Mouse (Mus musculus): Measurements from ENCODE around the gene Dao. TPM values are rescaled to one million over a fixed set of nuclear protein-coding genes. Genes with fewer than 3 reads are reported as not detected.

Dao gene
- polyA plus RNA-seq, 1 experiment from 2014 or later, result 31.0 TPM

- 63% methylated on average over 1 of the region's 1 CpGs for WGBS
- Histone ChIP-seq H3K27ac (ENCODE audit: low read length) (no peak overlapping the region), H3K4me3 (ENCODE audit: low read length) (no peak overlapping the region), H3K9ac (ENCODE audit: low read depth, low read length) (no peak overlapping the region), H3K4me1 (ENCODE audit: control insufficient read depth, insufficient read depth, low read length) (peaks cover 32% of the 10 kb centered on the region), H3K27me3 (replicated peaks; ENCODE audit: control insufficient read depth, insufficient read depth, low read length) (no peaks in the 10 kb centered on the region), H3K9me3 (ENCODE audit: control insufficient read depth, low read length) (no peaks in the 10 kb centered on the region), H3K4me2 (ENCODE audit: low read depth, low read length) (no peak overlapping the region), H3K36me3 (ENCODE audit: control insufficient read depth, insufficient read depth, low read length) (peaks cover 5% of the 10 kb centered on the region)
- ATAC-seq, result no peak
Measured at GRCm38 (mm10) chr5:113980511-113980910, 23.0 kb upstream of the Dao start.

- no peak overlapping the region for H3K27ac ChIP-seq (ENCODE audit: low read length)
- ATAC-seq, result no peak
- H3K4me3 ChIP-seq (ENCODE audit: low read length), result no peak overlapping the region
- no peaks in the 10 kb centered on the region for H3K27me3 ChIP-seq (replicated peaks; ENCODE audit: control insufficient read depth, insufficient read depth, low read length)
- H3K9ac ChIP-seq (ENCODE audit: low read depth, low read length), result no peak overlapping the region
- no peak overlapping the region for H3K4me2 ChIP-seq (ENCODE audit: low read depth, low read length)
- WGBS, result 79% methylated on average over 6 of the region's 6 CpGs
- peaks cover 32% of the 10 kb centered on the region for H3K4me1 ChIP-seq (ENCODE audit: control insufficient read depth, insufficient read depth, low read length)
- H3K36me3 ChIP-seq (ENCODE audit: control insufficient read depth, insufficient read depth, low read length), result peaks cover 5% of the 10 kb centered on the region
- H3K9me3 ChIP-seq (ENCODE audit: control insufficient read depth, low read length), result no peaks in the 10 kb centered on the region
Measured at GRCm38 (mm10) chr5:113981171-113981570, 22.3 kb upstream of the Dao start.

GRCm38 (mm10) chr5:113981843-113982242 lies 21.7 kb upstream of the Dao start:
- H3K27me3 ChIP-seq (replicated peaks; ENCODE audit: control insufficient read depth, insufficient read depth, low read length), result no peaks in the 10 kb centered on the region
- no peaks in the 10 kb centered on the region for H3K9me3 ChIP-seq (ENCODE audit: control insufficient read depth, low read length)
- ATAC-seq, result no peak
- H3K27ac ChIP-seq (ENCODE audit: low read length), result no peak overlapping the region
- peaks cover 39% of the 10 kb centered on the region for H3K4me1 ChIP-seq (ENCODE audit: control insufficient read depth, insufficient read depth, low read length)
- H3K9ac ChIP-seq (ENCODE audit: low read depth, low read length), result no peak overlapping the region
- no peak overlapping the region for H3K4me3 ChIP-seq (ENCODE audit: low read length)
- peaks cover 5% of the 10 kb centered on the region for H3K36me3 ChIP-seq (ENCODE audit: control insufficient read depth, insufficient read depth, low read length)
- 76% methylated on average over 8 of the region's 8 CpGs for WGBS
- no peak overlapping the region for H3K4me2 ChIP-seq (ENCODE audit: low read depth, low read length)

- Histone ChIP-seq H3K4me1 (ENCODE audit: control insufficient read depth, insufficient read depth, low read length) (peaks cover 44% of the 10 kb centered on the region), H3K9me3 (ENCODE audit: control insufficient read depth, low read length) (no peaks in the 10 kb centered on the region), H3K27ac (ENCODE audit: low read length) (no peak overlapping the region), H3K36me3 (ENCODE audit: control insufficient read depth, insufficient read depth, low read length) (peaks cover 5% of the 10 kb centered on the region), H3K9ac (ENCODE audit: low read depth, low read length) (no peak overlapping the region), H3K27me3 (replicated peaks; ENCODE audit: control insufficient read depth, insufficient read depth, low read length) (no peaks in the 10 kb centered on the region), H3K4me3 (ENCODE audit: low read length) (no peak overlapping the region), H3K4me2 (ENCODE audit: low read depth, low read length) (no peak overlapping the region)
- ATAC-seq, result no peak
- 68% methylated on average over 6 of the region's 6 CpGs for WGBS
Measured at GRCm38 (mm10) chr5:113983541-113983940, 20.0 kb upstream of the Dao start.

GRCm38 (mm10) chr5:113984025-113984740 lies 19.3 kb upstream of the Dao start:
- Histone ChIP-seq H3K9ac (ENCODE audit: low read depth, low read length) (no peak overlapping the region), H3K27ac (ENCODE audit: low read length) (no peak overlapping the region), H3K36me3 (ENCODE audit: control insufficient read depth, insufficient read depth, low read length) (peaks cover 5% of the 10 kb centered on the region), H3K4me3 (ENCODE audit: low read length) (no peak overlapping the region), H3K4me2 (ENCODE audit: low read depth, low read length) (no peak overlapping the region), H3K4me1 (ENCODE audit: control insufficient read depth, insufficient read depth, low read length) (peaks cover 44% of the 10 kb centered on the region), H3K27me3 (replicated peaks; ENCODE audit: control insufficient read depth, insufficient read depth, low read length) (no peaks in the 10 kb centered on the region), H3K9me3 (ENCODE audit: control insufficient read depth, low read length) (no peaks in the 10 kb centered on the region)
- WGBS, result 73% methylated on average over 13 of the region's 13 CpGs
- ATAC-seq, result peak; percentile 46; the same call in 1 of the 2 replicates

GRCm38 (mm10) chr5:113985737-113986136 lies 17.8 kb upstream of the Dao start:
- WGBS, result 47% methylated on average over 2 of the region's 2 CpGs
- Histone ChIP-seq H3K4me3 (ENCODE audit: low read length) (no peak overlapping the region), H3K9me3 (ENCODE audit: control insufficient read depth, low read length) (no peaks in the 10 kb centered on the region), H3K9ac (ENCODE audit: low read depth, low read length) (no peak overlapping the region), H3K27ac (ENCODE audit: low read length) (peak overlapping the region; percentile 31; the same call in 1 of the 2 replicates), H3K4me2 (ENCODE audit: low read depth, low read length) (no peak overlapping the region), H3K27me3 (replicated peaks; ENCODE audit: control insufficient read depth, insufficient read depth, low read length) (no peaks in the 10 kb centered on the region), H3K4me1 (ENCODE audit: control insufficient read depth, insufficient read depth, low read length) (peaks cover 46% of the 10 kb centered on the region), H3K36me3 (ENCODE audit: control insufficient read depth, insufficient read depth, low read length) (peaks cover 5% of the 10 kb centered on the region)
- no peak for ATAC-seq

- Histone ChIP-seq H3K9ac (ENCODE audit: low read depth, low read length) (no peak overlapping the region), H3K27ac (ENCODE audit: low read length) (peak overlapping the region; percentile 31; the same call in 1 of the 2 replicates), H3K9me3 (ENCODE audit: control insufficient read depth, low read length) (no peaks in the 10 kb centered on the region), H3K36me3 (ENCODE audit: control insufficient read depth, insufficient read depth, low read length) (peaks cover 5% of the 10 kb centered on the region), H3K27me3 (replicated peaks; ENCODE audit: control insufficient read depth, insufficient read depth, low read length) (no peaks in the 10 kb centered on the region), H3K4me3 (ENCODE audit: low read length) (no peak overlapping the region), H3K4me2 (ENCODE audit: low read depth, low read length) (no peak overlapping the region), H3K4me1 (ENCODE audit: control insufficient read depth, insufficient read depth, low read length) (peaks cover 49% of the 10 kb centered on the region)
- ATAC-seq, result peak; percentile 76
- WGBS, result 37% methylated on average over 9 of the region's 9 CpGs
Measured at GRCm38 (mm10) chr5:113986182-113986961, 17.1 kb upstream of the Dao start.

- Histone ChIP-seq H3K4me2 (ENCODE audit: low read depth, low read length) (no peak overlapping the region), H3K27ac (ENCODE audit: low read length) (no peak overlapping the region), H3K4me1 (ENCODE audit: control insufficient read depth, insufficient read depth, low read length) (peaks cover 55% of the 10 kb centered on the region), H3K27me3 (replicated peaks; ENCODE audit: control insufficient read depth, insufficient read depth, low read length) (no peaks in the 10 kb centered on the region), H3K36me3 (ENCODE audit: control insufficient read depth, insufficient read depth, low read length) (no peaks in the 10 kb centered on the region; the same call in 1 of the 2 replicates), H3K4me3 (ENCODE audit: low read length) (no peak overlapping the region), H3K9me3 (ENCODE audit: control insufficient read depth, low read length) (no peaks in the 10 kb centered on the region), H3K9ac (ENCODE audit: low read depth, low read length) (no peak overlapping the region)
- WGBS, result 80% methylated on average over 20 of the region's 20 CpGs
- no peak for ATAC-seq
Measured at GRCm38 (mm10) chr5:113989437-113990024, 14.0 kb upstream of the Dao start.

GRCm38 (mm10) chr5:113990593-113990992 lies 12.9 kb upstream of the Dao start:
- ATAC-seq, result no peak
- H3K9me3 ChIP-seq (ENCODE audit: control insufficient read depth, low read length), result no peaks in the 10 kb centered on the region
- 89% methylated on average over 5 of the region's 5 CpGs for WGBS
- no peaks in the 10 kb centered on the region for H3K27me3 ChIP-seq (replicated peaks; ENCODE audit: control insufficient read depth, insufficient read depth, low read length)
- no peak overlapping the region for H3K27ac ChIP-seq (ENCODE audit: low read length)
- no peak overlapping the region for H3K9ac ChIP-seq (ENCODE audit: low read depth, low read length)
- H3K4me3 ChIP-seq (ENCODE audit: low read length), result no peak overlapping the region
- H3K4me2 ChIP-seq (ENCODE audit: low read depth, low read length), result no peak overlapping the region
- no peaks in the 10 kb centered on the region; the same call in 1 of the 2 replicates for H3K36me3 ChIP-seq (ENCODE audit: control insufficient read depth, insufficient read depth, low read length)
- peaks cover 48% of the 10 kb centered on the region for H3K4me1 ChIP-seq (ENCODE audit: control insufficient read depth, insufficient read depth, low read length)
